Mouse (Mus musculus) spleen, embryonic (tissue): ENCODE measurements at regions not wholly inside any gene's neighbourhood (a gene's known extent, or its start where the extent isn't known, plus 50 kb on each side); places are given as distances from the start of the nearest gene placed in this dataset.

Experiments
- CTCF ChIA-PET: fragments of 350-600 bp; sonication (Branson Sonifier 250); formaldehyde crosslinking; loops from one replicate; lab custom pipeline; 2022; lab: Charles Lee

- CTCF ChIA-PET = interaction anchor here (0.5 kb wide), 1 partner anchor 17 kb away, joined by 3 read pairs; no protein-coding TSS in a partner anchor
These were observed 200.0 kb upstream of the Apob start for GRCm38 (mm10) chr12:7777220-7778055.

GRCm38 (mm10) chr12:7778056-7778440, 199.4 kb upstream of the Apob start:
- CTCF ChIA-PET = no interaction called here

- CTCF ChIA-PET = no interaction called here
These were observed 160.8 kb upstream of the Apob start for GRCm38 (mm10) chr12:7816616-7817015.

- CTCF ChIA-PET = no interaction called here
These were observed 157.3 kb upstream of the Apob start for GRCm38 (mm10) chr12:7820006-7820704.

GRCm38 (mm10) chr12:7820718-7821117, 156.7 kb upstream of the Apob start:
- CTCF ChIA-PET = no interaction called here

GRCm38 (mm10) chr12:7835731-7836130, 141.7 kb upstream of the Apob start:
- CTCF ChIA-PET = no interaction called here

GRCm38 (mm10) chr12:7853876-7854275, 123.6 kb upstream of the Apob start:
- CTCF ChIA-PET = no interaction called here

- CTCF ChIA-PET = no interaction called here
These were observed 121.8 kb upstream of the Apob start for GRCm38 (mm10) chr12:7855683-7856082.

- CTCF ChIA-PET = no interaction called here
These were observed 117.9 kb upstream of the Apob start for GRCm38 (mm10) chr12:7859533-7859932.

- CTCF ChIA-PET = no interaction called here
These were observed 107.4 kb upstream of the Apob start for GRCm38 (mm10) chr12:7870004-7870403.

- CTCF ChIA-PET = no interaction called here
These were observed 107.0 kb upstream of the Apob start for GRCm38 (mm10) chr12:7870473-7870872.

GRCm38 (mm10) chr12:7875454-7875853, 102.0 kb upstream of the Apob start:
- CTCF ChIA-PET = no interaction called here

- CTCF ChIA-PET = no interaction called here
These were observed 101.0 kb upstream of the Apob start for GRCm38 (mm10) chr12:7876302-7877063.

GRCm38 (mm10) chr12:7878761-7879160, 98.7 kb upstream of the Apob start:
- CTCF ChIA-PET = no interaction called here

- CTCF ChIA-PET = no interaction called here
These were observed 81.3 kb upstream of the Apob start for GRCm38 (mm10) chr12:7896156-7896555.

GRCm38 (mm10) chr12:7905329-7905728, 72.1 kb upstream of the Apob start:
- CTCF ChIA-PET = no interaction called here

- CTCF ChIA-PET = no interaction called here
These were observed 70.6 kb upstream of the Apob start for GRCm38 (mm10) chr12:7906831-7907230.

GRCm38 (mm10) chr12:7909746-7910360, 67.6 kb upstream of the Apob start:
- CTCF ChIA-PET = no interaction called here

- CTCF ChIA-PET = no interaction called here
These were observed 66.9 kb upstream of the Apob start for GRCm38 (mm10) chr12:7910509-7910908.

- CTCF ChIA-PET = no interaction called here
These were observed 59.1 kb upstream of the Apob start for GRCm38 (mm10) chr12:7918385-7918784.

GRCm38 (mm10) chr12:7918967-7919708, 58.3 kb upstream of the Apob start:
- CTCF ChIA-PET = no interaction called here
